Mouse (Mus musculus) neural tube, embryonic 11.5 days (tissue): ENCODE measurements around the gene Dnmbp. TPM values are rescaled to one million over a fixed set of nuclear protein-coding genes. Genes with fewer than 3 reads are reported as not detected.

Experiments used
- ATAC-seq: fragments of 200-750 bp; cut with Nextera tagmentation; 2 replicates; pipeline ENCODE4 v1.8.0; 2017; ENCODE audit warnings: moderate number of reproducible peaks, mild to moderate bottlenecking, moderate TSS enrichment, moderate library complexity; ENCODE audit not compliant: insufficient read depth, low FRiP score, low TSS enrichment
- DNase-seq: peaks from one replicate; pipeline ENCODE4 v3.0.0-alpha.2; 2015; ENCODE audit warnings: low spot score
- H3K27ac ChIP-seq: fragments of 300-500 bp; sonication (generic); 2 replicates; pipeline ENCODE4 v1.5.1; 2014; ENCODE audit warnings: low read depth, mild to moderate bottlenecking, low read length
- H3K27me3 ChIP-seq: fragments of 300-500 bp; sonication (generic); 2 replicates; pipeline ENCODE4 v1.6.1; 2014; ENCODE audit warnings: mild to moderate bottlenecking, low read length, mixed read lengths; ENCODE audit not compliant: control insufficient read depth, insufficient read depth
- H3K36me3 ChIP-seq: fragments of 300-500 bp; sonication (generic); 2 replicates; pipeline ENCODE4 v1.6.1; 2014; ENCODE audit warnings: mild to moderate bottlenecking, low read length, moderate library complexity, mixed read lengths; ENCODE audit not compliant: control insufficient read depth, insufficient read depth
- H3K4me1 ChIP-seq: fragments of 300-500 bp; sonication (generic); 2 replicates; pipeline ENCODE4 v1.6.1; 2014; ENCODE audit warnings: low read length, mixed read lengths; ENCODE audit not compliant: control insufficient read depth, insufficient read depth
- H3K4me2 ChIP-seq: fragments of 300-500 bp; sonication (generic); 2 replicates; pipeline ENCODE4 v1.6.1; 2014; ENCODE audit warnings: low read depth, mild to moderate bottlenecking, moderate library complexity
- H3K4me3 ChIP-seq: fragments of 300-500 bp; sonication (generic); 2 replicates; pipeline ENCODE4 v1.5.1; 2014; ENCODE audit warnings: low read depth, low read length
- H3K9ac ChIP-seq: fragments of 300-500 bp; sonication (generic); 2 replicates; pipeline ENCODE4 v1.6.1; 2014; ENCODE audit warnings: mild to moderate bottlenecking, low read length
- H3K9me3 ChIP-seq: fragments of 300-500 bp; sonication (generic); 2 replicates; pipeline ENCODE4 v1.6.1; 2016; ENCODE audit warnings: low read length; ENCODE audit not compliant: control insufficient read depth
- WGBS: fragments of 180-500 bp; shearing (Covaris S2); extraction: QIAGEN DNeasy Blood & Tissue Kit; methylation state at CpG from one replicate; pipeline ENCODE4 v1.1.7; 2014; 5-methylcytosine and 5-hydroxymethylcytosine counted together
- polyA plus RNA-seq: library from polyadenylated mRNA; unstranded; fragments of >200 nt; fragmentation: Nextera tagmentation; extraction: Ambion mirVana; gene quantifications from 2 replicates; pipeline ENCODE4 v1.2.1, GENCODE M21; 2014

Dnmbp gene
- polyA plus RNA-seq, 1 experiment from 2014 or later, result 15.7 TPM

DNA sequence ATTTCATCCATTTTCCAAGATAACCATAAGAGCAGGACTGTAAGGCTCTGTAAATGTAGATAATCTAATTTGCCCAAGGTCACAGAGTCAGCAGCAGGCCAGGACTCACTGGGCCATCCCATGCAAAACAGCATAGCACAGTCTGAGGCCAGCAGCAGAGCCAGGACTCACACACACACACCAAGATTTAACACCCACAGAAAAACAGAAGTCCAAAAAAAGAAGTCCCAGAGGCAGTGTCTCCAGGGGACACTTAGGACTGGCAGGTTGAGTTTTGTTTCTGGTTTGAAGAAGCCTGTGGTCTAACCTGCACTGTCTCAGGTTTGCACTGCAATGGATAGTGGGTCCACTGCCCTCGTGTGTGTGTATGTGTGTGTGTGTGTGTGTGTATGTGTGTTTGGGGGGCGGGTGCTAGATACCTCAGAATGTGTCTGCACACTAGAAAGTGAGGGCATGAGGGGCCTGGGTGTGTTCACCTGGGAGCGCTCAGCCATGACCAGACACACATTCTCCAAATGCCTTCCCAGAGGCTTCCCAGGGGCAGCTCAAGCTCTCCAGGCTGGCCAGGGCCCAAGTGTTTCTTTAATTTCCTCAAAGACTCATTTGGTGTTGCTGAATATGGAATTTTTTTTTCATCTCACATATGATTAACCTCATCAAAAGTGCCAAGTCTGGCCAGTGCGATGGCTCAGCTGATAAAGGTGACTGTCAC lies 27.1 kb downstream of the Dnmbp start:
- Histone ChIP-seq H3K36me3 (no peaks in the 10 kb centered on the region), H3K4me3 (no peak overlapping the region), H3K4me1 (no peaks in the 10 kb centered on the region), H3K4me2 (no peak overlapping the region), H3K9me3 (no peaks in the 10 kb centered on the region), H3K9ac (no peak overlapping the region), H3K27ac (no peak overlapping the region), H3K27me3 (no peaks in the 10 kb centered on the region)
- 82% methylated on average over 4 of the region's 4 CpGs for WGBS
- ATAC-seq, result no peak
- no peak for DNase-seq

DNA sequence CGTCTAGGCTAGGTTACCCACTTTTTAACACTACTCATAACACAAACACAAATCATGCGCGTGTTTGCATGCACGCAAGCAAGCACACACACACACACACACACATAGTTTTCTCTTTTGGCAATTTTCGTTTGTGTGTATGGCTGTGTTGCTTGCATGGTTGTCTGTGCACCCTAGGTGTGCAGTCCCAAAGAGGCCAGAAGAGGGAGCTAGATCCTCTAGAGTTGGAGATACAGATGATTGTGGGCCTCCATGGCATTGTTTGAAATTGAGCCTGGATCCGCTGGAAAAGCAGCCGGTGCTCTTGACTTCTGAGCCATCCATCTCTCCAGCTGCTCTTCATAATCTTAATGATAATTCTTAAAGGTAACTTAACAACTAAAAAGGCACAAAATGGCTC lies 33.5 kb downstream of the Dnmbp start:
- H3K4me3 ChIP-seq, result no peak overlapping the region
- H3K4me1 ChIP-seq, result no peaks in the 10 kb centered on the region
- H3K9me3 ChIP-seq, result no peaks in the 10 kb centered on the region
- 94% methylated on average over 7 of the region's 7 CpGs for WGBS
- no peak for ATAC-seq
- H3K4me2 ChIP-seq, result no peak overlapping the region
- no peak overlapping the region for H3K27ac ChIP-seq
- no peaks in the 10 kb centered on the region for H3K27me3 ChIP-seq
- no peak overlapping the region for H3K9ac ChIP-seq
- no peak for DNase-seq
- no peaks in the 10 kb centered on the region for H3K36me3 ChIP-seq

DNA sequence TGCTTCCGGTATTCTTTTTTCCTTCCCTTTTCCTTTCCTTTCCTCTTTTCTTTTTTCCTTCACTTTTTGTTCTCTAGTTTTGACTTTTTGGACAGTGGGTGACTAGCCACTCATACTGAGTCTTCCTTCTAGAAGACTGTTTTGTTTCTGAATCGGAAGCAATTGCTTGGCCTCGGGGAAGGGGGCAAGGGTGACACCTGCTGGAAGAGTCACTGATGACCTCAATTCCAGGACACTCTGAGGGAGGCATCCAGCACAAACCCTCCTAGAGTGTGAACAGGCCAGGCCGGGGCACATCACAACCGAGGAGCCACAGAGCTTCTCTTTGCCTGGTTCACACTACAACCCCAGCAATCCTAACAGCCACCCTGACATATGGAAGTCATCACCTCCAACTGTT lies 34.0 kb downstream of the Dnmbp start:
- Histone ChIP-seq H3K9me3 (no peaks in the 10 kb centered on the region), H3K27me3 (no peaks in the 10 kb centered on the region), H3K27ac (no peak overlapping the region), H3K4me3 (no peak overlapping the region), H3K4me2 (no peak overlapping the region), H3K4me1 (no peaks in the 10 kb centered on the region), H3K36me3 (no peaks in the 10 kb centered on the region), H3K9ac (no peak overlapping the region)
- DNase-seq (peak; percentile 52), ATAC-seq (no peak)
- WGBS, result 45% methylated on average over 5 of the region's 5 CpGs

DNA sequence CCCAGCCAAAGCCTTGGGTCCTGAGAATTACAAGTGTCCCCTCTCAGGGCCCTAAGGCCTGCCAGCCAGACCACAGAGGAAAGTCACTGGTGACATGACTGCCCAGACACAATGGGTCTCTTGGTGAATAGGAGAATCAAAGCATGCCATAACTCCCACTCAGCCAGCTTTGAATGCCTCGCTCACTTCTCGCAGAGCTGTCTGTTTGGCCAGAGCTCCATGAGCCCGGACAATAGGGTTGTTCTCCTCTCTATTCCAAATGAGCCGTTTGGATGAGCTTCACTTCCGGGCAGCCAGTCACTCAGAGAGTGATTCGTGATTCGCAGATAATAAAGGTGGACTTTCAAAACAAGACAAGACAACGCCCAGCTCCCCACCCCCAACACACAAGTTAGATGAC lies 34.9 kb downstream of the Dnmbp start:
- H3K4me2 ChIP-seq, result no peak overlapping the region
- DNase-seq, result no peak
- H3K9ac ChIP-seq, result no peak overlapping the region
- H3K27ac ChIP-seq, result no peak overlapping the region
- no peaks in the 10 kb centered on the region for H3K36me3 ChIP-seq
- no peaks in the 10 kb centered on the region for H3K27me3 ChIP-seq
- H3K4me1 ChIP-seq, result no peaks in the 10 kb centered on the region
- H3K4me3 ChIP-seq, result no peak overlapping the region
- ATAC-seq, result no peak
- H3K9me3 ChIP-seq, result no peaks in the 10 kb centered on the region
- WGBS, result 37% methylated on average over 8 of the region's 8 CpGs

DNA sequence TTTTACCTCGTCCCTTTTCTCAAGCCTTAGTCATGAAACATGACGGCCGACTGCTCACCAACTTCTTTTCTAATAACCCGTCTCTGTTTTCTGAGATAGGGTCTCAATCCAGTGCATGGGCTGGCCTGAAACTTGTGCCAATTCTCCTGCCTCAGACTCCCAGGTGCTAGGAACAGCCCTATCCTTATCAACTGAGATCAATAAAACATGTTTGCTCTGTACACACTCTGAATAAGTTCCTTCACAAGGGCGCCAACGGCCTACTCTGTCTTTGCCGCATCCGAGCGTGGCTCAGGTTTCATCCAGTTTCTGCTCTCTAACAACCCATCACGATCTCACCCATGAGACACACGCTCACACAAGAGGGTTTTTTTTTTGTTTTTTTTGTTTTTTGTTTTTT lies 35.7 kb downstream of the Dnmbp start:
- Histone ChIP-seq H3K27ac (no peak overlapping the region), H3K9ac (no peak overlapping the region), H3K4me1 (no peaks in the 10 kb centered on the region), H3K4me2 (no peak overlapping the region), H3K36me3 (0 out of 2 replicates have a peak, but pooled peaks cover 2% of the 10 kb centered on the region), H3K9me3 (no peaks in the 10 kb centered on the region), H3K27me3 (no peaks in the 10 kb centered on the region), H3K4me3 (no peak overlapping the region)
- no peak for ATAC-seq
- 89% methylated on average over 11 of the region's 11 CpGs for WGBS
- DNase-seq, result no peak

DNA sequence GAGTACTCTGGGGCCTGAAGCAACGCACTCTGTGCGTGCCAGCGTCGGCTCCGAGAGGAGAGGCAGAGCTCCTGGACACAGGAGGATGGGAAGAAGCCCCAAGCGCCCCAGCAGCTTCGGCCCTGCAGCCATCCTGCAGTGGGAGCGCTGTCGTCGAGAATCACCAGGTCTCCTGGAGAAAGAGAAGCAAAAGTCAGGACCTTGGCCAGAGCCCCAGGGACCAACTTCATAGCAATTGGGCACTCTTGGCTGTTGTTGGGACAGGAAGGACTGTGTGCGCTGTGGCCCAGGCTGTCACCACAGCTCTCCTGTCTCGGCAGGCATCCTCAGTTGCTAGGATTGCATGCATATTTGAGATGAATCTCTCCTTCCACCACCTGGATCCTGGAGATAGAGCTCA lies 37.1 kb downstream of the Dnmbp start:
- no peak for ATAC-seq
- DNase-seq, result no peak
- H3K9ac ChIP-seq, result no peak overlapping the region
- H3K9me3 ChIP-seq, result no peaks in the 10 kb centered on the region
- 0 out of 2 replicates have a peak, but pooled peaks cover 2% of the 10 kb centered on the region for H3K36me3 ChIP-seq
- H3K27me3 ChIP-seq, result no peaks in the 10 kb centered on the region
- no peak overlapping the region for H3K4me2 ChIP-seq
- WGBS, result 49% methylated on average over 12 of the region's 12 CpGs
- H3K27ac ChIP-seq, result no peak overlapping the region
- H3K4me3 ChIP-seq, result no peak overlapping the region
- peaks cover 5% of the 10 kb centered on the region; the same call in 1 of the 2 replicates for H3K4me1 ChIP-seq

DNA sequence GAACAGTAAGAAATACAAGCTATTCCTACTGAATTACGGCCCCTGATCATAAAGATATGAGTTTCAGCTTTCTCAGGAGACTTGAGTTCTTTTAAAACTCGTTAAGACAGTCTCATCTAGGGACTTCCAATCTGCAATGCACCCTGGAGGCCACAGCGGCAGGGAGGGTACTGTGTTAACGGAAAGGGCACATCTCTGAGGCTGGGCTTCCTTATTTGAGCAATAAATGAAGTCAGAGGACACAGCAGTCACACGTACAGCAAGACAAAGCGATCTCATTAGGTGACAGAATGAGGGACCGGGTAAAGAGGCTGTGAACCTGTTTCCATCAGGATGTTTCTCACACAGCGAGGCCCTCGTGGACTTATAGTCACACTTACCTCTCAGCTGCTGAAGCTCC lies 39.3 kb downstream of the Dnmbp start:
- no peak overlapping the region for H3K4me2 ChIP-seq
- WGBS, result 86% methylated on average over 9 of the region's 9 CpGs
- H3K4me3 ChIP-seq, result no peak overlapping the region
- H3K4me1 ChIP-seq, result peaks cover 5% of the 10 kb centered on the region; the same call in 1 of the 2 replicates
- no peak overlapping the region for H3K9ac ChIP-seq
- H3K27ac ChIP-seq, result no peak overlapping the region
- H3K36me3 ChIP-seq, result 0 out of 2 replicates have a peak, but pooled peaks cover 2% of the 10 kb centered on the region
- ATAC-seq, result no peak
- DNase-seq, result no peak
- no peaks in the 10 kb centered on the region for H3K9me3 ChIP-seq
- H3K27me3 ChIP-seq, result no peaks in the 10 kb centered on the region

DNA sequence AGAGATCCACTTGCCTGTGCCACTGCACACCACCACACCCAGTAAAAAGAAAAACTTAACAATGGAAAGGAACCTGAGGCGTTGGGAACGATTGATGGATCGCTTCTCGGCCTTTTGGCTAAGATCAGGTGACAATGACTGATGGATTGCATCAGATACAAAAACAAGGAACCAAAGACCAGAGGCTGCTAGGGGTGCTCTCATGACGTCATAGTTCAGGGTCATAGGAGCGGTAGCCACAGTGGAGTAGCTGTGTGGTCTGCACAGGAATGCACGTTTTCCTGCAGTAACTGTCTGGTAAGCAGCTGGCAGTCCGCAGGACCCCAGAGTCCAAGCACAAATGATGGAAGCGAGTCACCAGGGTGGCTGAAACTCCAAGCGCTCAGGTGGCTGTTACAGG lies 41.4 kb downstream of the Dnmbp start:
- ATAC-seq (no peak), DNase-seq (no peak)
- WGBS, result 51% methylated on average over 10 of the region's 10 CpGs

DNA sequence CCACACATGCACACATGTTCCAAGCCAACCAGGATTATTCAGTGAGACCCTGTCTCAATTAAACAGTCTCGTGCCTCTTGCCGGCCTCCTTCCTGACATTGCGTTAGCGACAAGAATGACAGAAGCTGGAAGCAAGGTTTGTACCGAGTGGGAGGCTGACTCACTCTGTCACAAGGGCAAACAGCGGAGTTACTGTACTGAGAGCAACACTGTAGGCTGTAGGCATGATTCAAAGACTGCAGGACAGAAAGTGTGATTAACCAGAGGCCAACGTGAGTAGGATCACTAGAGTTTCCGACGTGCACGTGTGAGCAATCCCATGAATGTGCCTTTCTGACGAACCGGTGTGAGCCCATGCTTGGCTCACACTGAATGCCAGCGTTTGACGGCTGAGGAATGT lies 43.5 kb downstream of the Dnmbp start:
- DNase-seq, result no peak
- Histone ChIP-seq H3K9me3 (no peaks in the 10 kb centered on the region), H3K36me3 (0 out of 2 replicates have a peak, but pooled peaks cover 2% of the 10 kb centered on the region), H3K4me3 (no peak overlapping the region), H3K4me2 (no peak overlapping the region), H3K9ac (no peak overlapping the region), H3K4me1 (peaks cover 5% of the 10 kb centered on the region; the same call in 1 of the 2 replicates), H3K27me3 (no peaks in the 10 kb centered on the region), H3K27ac (no peak overlapping the region)
- 89% methylated on average over 14 of the region's 14 CpGs for WGBS
- ATAC-seq, result no peak

More for the DNA sequence above, 41.4 kb downstream of the Dnmbp start:
- H3K4me3 ChIP-seq, result no peak overlapping the region
- no peak overlapping the region for H3K4me2 ChIP-seq
- 0 out of 2 replicates have a peak, but pooled peaks cover 2% of the 10 kb centered on the region for H3K36me3 ChIP-seq
- H3K27me3 ChIP-seq, result no peaks in the 10 kb centered on the region
- H3K9ac ChIP-seq, result no peak overlapping the region
- no peak overlapping the region for H3K27ac ChIP-seq
- H3K9me3 ChIP-seq, result no peaks in the 10 kb centered on the region
- peaks cover 5% of the 10 kb centered on the region; the same call in 1 of the 2 replicates for H3K4me1 ChIP-seq
